Mouse (Mus musculus): ENCODE measurements at regions not wholly inside any gene's neighbourhood (a gene's known extent, or its start where the extent isn't known, plus 50 kb on each side); places are given as distances from the start of the nearest gene placed in this dataset.
"Not testable (repeated sequence)": the region's sequence is repeated elsewhere in the genome, so short reads cannot be mapped to it uniquely, and the experiment has no call there.

GRCm38 (mm10) chr12:3101963-3102362 is 207.8 kb downstream of the Rab10 start:
- H3K27ac ChIP-seq (ENCODE audit: insufficient read depth, low read depth, low read length, poor library complexity, severe bottlenecking); DNase-seq (ENCODE audit: low read depth, low spot score); H3K9ac ChIP-seq (ENCODE audit: insufficient read depth, low read depth, low read length, poor library complexity, severe bottlenecking); H3K36me3 ChIP-seq (ENCODE audit: control insufficient read depth, insufficient read depth, low read length, poor library complexity, severe bottlenecking); H3K4me3 ChIP-seq (ENCODE audit: insufficient read depth in 1 of 2, low read depth in 1 of 2, low read length in 2 of 2, poor library complexity in 1 of 2, severe bottlenecking in 1 of 2); H3K9me3 ChIP-seq (ENCODE audit: control insufficient read depth, insufficient read depth, low read depth, low read length); in situ Hi-C loops (cut with MboI; ENCODE audit: low sequenced_read_pairs in 2 of 2, unreplicated experiment in 2 of 2); H3K4me1 ChIP-seq (ENCODE audit: control insufficient read depth in 2 of 2, insufficient read depth in 2 of 2, low read length in 2 of 2, poor library complexity in 1 of 2): not testable (repeated sequence)
- TF ChIP-seq MAFK (IDR thresholded peaks at IDR 0.05; ENCODE audit: insufficient read depth, low read depth, low read length) = peak; percentile 75

GRCm38 (mm10) chr12:3098175-3098574 is 211.6 kb downstream of the Rab10 start:
- H3K27ac ChIP-seq (ENCODE audit: insufficient read depth, low read depth, low read length, poor library complexity, severe bottlenecking); H3K4me1 ChIP-seq (ENCODE audit: control insufficient read depth in 2 of 2, insufficient read depth in 2 of 2, low read length in 2 of 2, poor library complexity in 1 of 2); H3K9ac ChIP-seq (ENCODE audit: insufficient read depth, low read depth, low read length, poor library complexity, severe bottlenecking); in situ Hi-C loops (cut with MboI; ENCODE audit: low sequenced_read_pairs in 2 of 2, unreplicated experiment in 2 of 2); DNase-seq (ENCODE audit: low read depth, low spot score); H3K4me3 ChIP-seq (ENCODE audit: insufficient read depth in 1 of 2, low read depth in 1 of 2, low read length in 2 of 2, poor library complexity in 1 of 2, severe bottlenecking in 1 of 2); H3K9me3 ChIP-seq (ENCODE audit: control insufficient read depth, insufficient read depth, low read depth, low read length); H3K36me3 ChIP-seq (ENCODE audit: control insufficient read depth, insufficient read depth, low read length, poor library complexity, severe bottlenecking): not testable (repeated sequence)

GRCm38 (mm10) chr12:3094509-3094908 is 215.3 kb downstream of the Rab10 start:
- in situ Hi-C loops (cut with MboI; ENCODE audit: low sequenced_read_pairs in 2 of 2, unreplicated experiment in 2 of 2) = no loop called here
- no peak for DNase-seq (ENCODE audit: low read depth, low spot score)
- no peaks in the 10 kb centered on the region for H3K4me1 ChIP-seq (ENCODE audit: control insufficient read depth in 2 of 2, insufficient read depth in 2 of 2, low read length in 2 of 2, poor library complexity in 1 of 2)
- H3K4me3 ChIP-seq (ENCODE audit: insufficient read depth in 1 of 2, low read depth in 1 of 2, low read length in 2 of 2, poor library complexity in 1 of 2, severe bottlenecking in 1 of 2) = no peak overlapping the region
- TF ChIP-seq ZNF384 (IDR thresholded peaks at IDR 0.05; ENCODE audit: low read depth, low read length) (no peak), CHD2 (IDR thresholded peaks at IDR 0.05; ENCODE audit: low read depth, low read length) (no peak), MAFK (IDR thresholded peaks at IDR 0.05; ENCODE audit: insufficient read depth, low read depth, low read length) (no peak), HCFC1 (IDR thresholded peaks at IDR 0.05; ENCODE audit: borderline replicate concordance, insufficient read depth, low read length) (no peak), ZC3H11A (IDR thresholded peaks at IDR 0.05; ENCODE audit: borderline replicate concordance, low read depth, low read length) (no peak)
- no peaks in the 10 kb centered on the region for H3K36me3 ChIP-seq (ENCODE audit: control insufficient read depth, insufficient read depth, low read length, poor library complexity, severe bottlenecking)
- no peaks in the 10 kb centered on the region for H3K9me3 ChIP-seq (ENCODE audit: control insufficient read depth, insufficient read depth, low read depth, low read length)
- no peak overlapping the region for H3K9ac ChIP-seq (ENCODE audit: insufficient read depth, low read depth, low read length, poor library complexity, severe bottlenecking)
- no peak overlapping the region for H3K27ac ChIP-seq (ENCODE audit: insufficient read depth, low read depth, low read length, poor library complexity, severe bottlenecking)

GRCm38 (mm10) chr12:3092974-3093373 is 216.8 kb downstream of the Rab10 start:
- H3K36me3 ChIP-seq (ENCODE audit: control insufficient read depth, insufficient read depth, low read length, poor library complexity, severe bottlenecking); H3K9ac ChIP-seq (ENCODE audit: insufficient read depth, low read depth, low read length, poor library complexity, severe bottlenecking); H3K27ac ChIP-seq (ENCODE audit: insufficient read depth, low read depth, low read length, poor library complexity, severe bottlenecking); H3K4me1 ChIP-seq (ENCODE audit: control insufficient read depth in 2 of 2, insufficient read depth in 2 of 2, low read length in 2 of 2, poor library complexity in 1 of 2); H3K4me3 ChIP-seq (ENCODE audit: insufficient read depth in 1 of 2, low read depth in 1 of 2, low read length in 2 of 2, poor library complexity in 1 of 2, severe bottlenecking in 1 of 2); H3K9me3 ChIP-seq (ENCODE audit: control insufficient read depth, insufficient read depth, low read depth, low read length); DNase-seq (ENCODE audit: low read depth, low spot score); in situ Hi-C loops (cut with MboI; ENCODE audit: low sequenced_read_pairs in 2 of 2, unreplicated experiment in 2 of 2): not testable (repeated sequence)

GRCm38 (mm10) chr12:3049546-3049945 is 260.2 kb downstream of the Rab10 start:
- H3K9ac ChIP-seq (ENCODE audit: insufficient read depth, low read depth, low read length, poor library complexity, severe bottlenecking); H3K27ac ChIP-seq (ENCODE audit: insufficient read depth, low read depth, low read length, poor library complexity, severe bottlenecking); H3K4me3 ChIP-seq (ENCODE audit: insufficient read depth in 1 of 2, low read depth in 1 of 2, low read length in 2 of 2, poor library complexity in 1 of 2, severe bottlenecking in 1 of 2); H3K9me3 ChIP-seq (ENCODE audit: control insufficient read depth, insufficient read depth, low read depth, low read length); in situ Hi-C loops (cut with MboI; ENCODE audit: low sequenced_read_pairs in 2 of 2, unreplicated experiment in 2 of 2); H3K4me1 ChIP-seq (ENCODE audit: control insufficient read depth in 2 of 2, insufficient read depth in 2 of 2, low read length in 2 of 2, poor library complexity in 1 of 2); DNase-seq (ENCODE audit: low read depth, low spot score); H3K36me3 ChIP-seq (ENCODE audit: control insufficient read depth, insufficient read depth, low read length, poor library complexity, severe bottlenecking): not testable (repeated sequence)

GRCm38 (mm10) chr12:3018446-3018845 is 291.3 kb downstream of the Rab10 start:
- in situ Hi-C loops (cut with MboI; ENCODE audit: low sequenced_read_pairs in 2 of 2, unreplicated experiment in 2 of 2); H3K9ac ChIP-seq (ENCODE audit: insufficient read depth, low read depth, low read length, poor library complexity, severe bottlenecking); H3K27ac ChIP-seq (ENCODE audit: insufficient read depth, low read depth, low read length, poor library complexity, severe bottlenecking); H3K4me1 ChIP-seq (ENCODE audit: control insufficient read depth in 2 of 2, insufficient read depth in 2 of 2, low read length in 2 of 2, poor library complexity in 1 of 2); DNase-seq (ENCODE audit: low read depth, low spot score); H3K9me3 ChIP-seq (ENCODE audit: control insufficient read depth, insufficient read depth, low read depth, low read length); H3K36me3 ChIP-seq (ENCODE audit: control insufficient read depth, insufficient read depth, low read length, poor library complexity, severe bottlenecking); H3K4me3 ChIP-seq (ENCODE audit: insufficient read depth in 1 of 2, low read depth in 1 of 2, low read length in 2 of 2, poor library complexity in 1 of 2, severe bottlenecking in 1 of 2): not testable (repeated sequence)

GRCm38 (mm10) chr12:3016777-3017176 is 293.0 kb downstream of the Rab10 start:
- H3K4me3 ChIP-seq (ENCODE audit: insufficient read depth in 1 of 2, low read depth in 1 of 2, low read length in 2 of 2, poor library complexity in 1 of 2, severe bottlenecking in 1 of 2); H3K9me3 ChIP-seq (ENCODE audit: control insufficient read depth, insufficient read depth, low read depth, low read length); H3K27ac ChIP-seq (ENCODE audit: insufficient read depth, low read depth, low read length, poor library complexity, severe bottlenecking); H3K9ac ChIP-seq (ENCODE audit: insufficient read depth, low read depth, low read length, poor library complexity, severe bottlenecking); H3K36me3 ChIP-seq (ENCODE audit: control insufficient read depth, insufficient read depth, low read length, poor library complexity, severe bottlenecking); H3K4me1 ChIP-seq (ENCODE audit: control insufficient read depth in 2 of 2, insufficient read depth in 2 of 2, low read length in 2 of 2, poor library complexity in 1 of 2); DNase-seq (ENCODE audit: low read depth, low spot score); in situ Hi-C loops (cut with MboI; ENCODE audit: low sequenced_read_pairs in 2 of 2, unreplicated experiment in 2 of 2): not testable (repeated sequence)
